Mouse (Mus musculus) intestine, embryonic 14.5 days (tissue): ENCODE measurements around the gene Chchd4. TPM values are rescaled to one million over a fixed set of nuclear protein-coding genes. Genes with fewer than 3 reads are reported as not detected.

Experiments
- ATAC-seq: fragments of 200-750 bp; cut with Nextera tagmentation; replicated peaks from 2 replicates; pipeline ENCODE4 v1.8.0; 2017; ENCODE audit warnings: low read depth, moderate number of reproducible peaks, moderate TSS enrichment, moderate library complexity; ENCODE audit not compliant: low FRiP score, low TSS enrichment
- DNase-seq: peaks from one replicate; pipeline ENCODE4 v3.0.0-alpha.2; 2018; ENCODE audit warnings: low spot score
- H3K27ac ChIP-seq: fragments of 300-500 bp; sonication (generic); 2 replicates; pipeline ENCODE4 v1.5.1; 2014; ENCODE audit warnings: low read depth, mild to moderate bottlenecking, control low read depth
- H3K27me3 ChIP-seq: fragments of 300-500 bp; sonication (generic); replicated peaks from 2 replicates; pipeline ENCODE4 v1.6.1; 2014; ENCODE audit warnings: low read length, control low read depth; ENCODE audit not compliant: control insufficient read depth, insufficient read depth
- H3K36me3 ChIP-seq: fragments of 300-500 bp; sonication (generic); 2 replicates; pipeline ENCODE4 v1.6.1; 2014; ENCODE audit warnings: low read length, control low read depth; ENCODE audit not compliant: control insufficient read depth, insufficient read depth
- H3K4me1 ChIP-seq: fragments of 300-500 bp; sonication (generic); replicated peaks from 2 replicates; pipeline ENCODE4 v1.6.1; 2014; ENCODE audit warnings: low read length, control low read depth, mixed read lengths; ENCODE audit not compliant: control insufficient read depth, insufficient read depth
- H3K4me2 ChIP-seq: fragments of 300-500 bp; sonication (generic); 2 replicates; pipeline ENCODE4 v1.6.1; 2014; ENCODE audit warnings: low read length
- H3K4me3 ChIP-seq: fragments of 300-500 bp; sonication (generic); 2 replicates; pipeline ENCODE4 v1.5.1; 2014; ENCODE audit warnings: low read depth, low read length, control low read depth, mixed read lengths
- H3K9ac ChIP-seq: fragments of 300-500 bp; sonication (generic); 2 replicates; pipeline ENCODE4 v1.6.1; 2014; ENCODE audit warnings: mild to moderate bottlenecking, low read length
- H3K9me3 ChIP-seq: fragments of 300-500 bp; sonication (generic); 2 replicates; pipeline ENCODE4 v1.6.1; 2016; ENCODE audit warnings: low read length, control low read depth; ENCODE audit not compliant: control insufficient read depth
- WGBS: fragments of 180-500 bp; shearing (Covaris S2); extraction: QIAGEN DNeasy Blood & Tissue Kit; methylation state at CpG from one replicate; pipeline ENCODE4 v1.1.7; 2014; 5-methylcytosine and 5-hydroxymethylcytosine counted together
- polyA plus RNA-seq: library from polyadenylated mRNA; unstranded; fragments of >200 nt; fragmentation: Nextera tagmentation; extraction: Ambion mirVana; gene quantifications from 2 replicates; pipeline ENCODE4 v1.2.1, GENCODE M21; 2014

The Chchd4 gene
- polyA plus RNA-seq, 1 experiment from 2014 or later, result 37.7 TPM

GRCm38 (mm10) chr6:91508041-91508440 lies 34.7 kb upstream of the Chchd4 start:
- Histone ChIP-seq H3K27me3 (no peaks in the 10 kb centered on the region), H3K4me2 (no peak overlapping the region), H3K4me1 (no peaks in the 10 kb centered on the region), H3K27ac (no peak overlapping the region), H3K9ac (no peak overlapping the region), H3K4me3 (no peak overlapping the region), H3K9me3 (no peaks in the 10 kb centered on the region), H3K36me3 (peaks cover 61% of the 10 kb centered on the region)
- WGBS, result 85% methylated on average over 3 of the region's 3 CpGs
- DNase-seq, result no peak
- no peak for ATAC-seq

- Histone ChIP-seq H3K36me3 (peaks cover 80% of the 10 kb centered on the region), H3K9me3 (no peaks in the 10 kb centered on the region), H3K4me2 (no peak overlapping the region), H3K9ac (no peak overlapping the region), H3K27ac (no peak overlapping the region), H3K4me1 (no peaks in the 10 kb centered on the region), H3K27me3 (no peaks in the 10 kb centered on the region), H3K4me3 (no peak overlapping the region)
- WGBS, result 89% methylated on average over 5 of the region's 5 CpGs
- ATAC-seq (no peak), DNase-seq (no peak)
Observed at GRCm38 (mm10) chr6:91506036-91506435, 32.7 kb upstream of the Chchd4 start.

- H3K9ac ChIP-seq, result no peak overlapping the region
- no peaks in the 10 kb centered on the region for H3K27me3 ChIP-seq
- H3K4me1 ChIP-seq, result no peaks in the 10 kb centered on the region
- ATAC-seq (no peak), DNase-seq (no peak)
- no peaks in the 10 kb centered on the region for H3K9me3 ChIP-seq
- H3K4me2 ChIP-seq, result no peak overlapping the region
- H3K36me3 ChIP-seq, result peaks cover 99% of the 10 kb centered on the region
- no peak overlapping the region for H3K27ac ChIP-seq
- 82% methylated on average over 1 of the region's 1 CpGs for WGBS
- no peak overlapping the region for H3K4me3 ChIP-seq
Observed at GRCm38 (mm10) chr6:91503302-91503701, 30.0 kb upstream of the Chchd4 start.

GRCm38 (mm10) chr6:91494526-91494925 lies 21.2 kb upstream of the Chchd4 start:
- Histone ChIP-seq H3K27me3 (no peaks in the 10 kb centered on the region), H3K4me3 (no peak overlapping the region), H3K9me3 (no peaks in the 10 kb centered on the region), H3K9ac (no peak overlapping the region), H3K4me1 (no peaks in the 10 kb centered on the region), H3K27ac (no peak overlapping the region), H3K4me2 (no peak overlapping the region), H3K36me3 (peaks cover 78% of the 10 kb centered on the region)
- 82% methylated on average over 8 of the region's 8 CpGs for WGBS
- no peak for DNase-seq
- no peak for ATAC-seq

GRCm38 (mm10) chr6:91493053-91493452 lies 19.7 kb upstream of the Chchd4 start:
- Histone ChIP-seq H3K4me1 (no peaks in the 10 kb centered on the region), H3K27me3 (no peaks in the 10 kb centered on the region), H3K4me2 (no peak overlapping the region), H3K36me3 (peaks cover 71% of the 10 kb centered on the region), H3K27ac (no peak overlapping the region), H3K9me3 (no peaks in the 10 kb centered on the region), H3K9ac (no peak overlapping the region), H3K4me3 (no peak overlapping the region)
- DNase-seq, result no peak
- 88% methylated on average over 10 of the region's 10 CpGs for WGBS
- ATAC-seq, result no peak

- H3K4me2 ChIP-seq, result no peak overlapping the region
- WGBS, result 68% methylated on average over 6 of the region's 6 CpGs
- DNase-seq (no peak), ATAC-seq (no peak)
- H3K4me1 ChIP-seq, result no peaks in the 10 kb centered on the region
- H3K4me3 ChIP-seq, result no peak overlapping the region
- peaks cover 72% of the 10 kb centered on the region for H3K36me3 ChIP-seq
- no peaks in the 10 kb centered on the region for H3K27me3 ChIP-seq
- H3K27ac ChIP-seq, result no peak overlapping the region
- no peaks in the 10 kb centered on the region for H3K9me3 ChIP-seq
- H3K9ac ChIP-seq, result no peak overlapping the region
Observed at GRCm38 (mm10) chr6:91491004-91491403, 17.7 kb upstream of the Chchd4 start.

GRCm38 (mm10) chr6:91489872-91490271 lies 16.5 kb upstream of the Chchd4 start:
- DNase-seq, result no peak
- ATAC-seq, result no peak
- no peak overlapping the region for H3K27ac ChIP-seq
- H3K4me2 ChIP-seq, result no peak overlapping the region
- no peaks in the 10 kb centered on the region for H3K4me1 ChIP-seq
- WGBS, result 79% methylated on average over 10 of the region's 10 CpGs
- H3K36me3 ChIP-seq, result peaks cover 73% of the 10 kb centered on the region
- no peak overlapping the region for H3K4me3 ChIP-seq
- no peaks in the 10 kb centered on the region for H3K9me3 ChIP-seq
- H3K9ac ChIP-seq, result no peak overlapping the region
- no peaks in the 10 kb centered on the region for H3K27me3 ChIP-seq

GRCm38 (mm10) chr6:91488496-91489212 lies 15.3 kb upstream of the Chchd4 start:
- 76% methylated on average over 9 of the region's 9 CpGs for WGBS
- H3K27ac ChIP-seq, result no peak overlapping the region

GRCm38 (mm10) chr6:91486736-91487453 lies 13.5 kb upstream of the Chchd4 start:
- H3K9ac ChIP-seq, result no peak overlapping the region
- H3K27me3 ChIP-seq, result no peaks in the 10 kb centered on the region
- DNase-seq (no peak), ATAC-seq (no peak)
- no peaks in the 10 kb centered on the region for H3K9me3 ChIP-seq
- H3K4me2 ChIP-seq, result no peak overlapping the region
- no peaks in the 10 kb centered on the region for H3K4me1 ChIP-seq
- WGBS, result 92% methylated on average over 15 of the region's 15 CpGs
- H3K27ac ChIP-seq, result no peak overlapping the region
- no peak overlapping the region for H3K4me3 ChIP-seq
- peaks cover 86% of the 10 kb centered on the region for H3K36me3 ChIP-seq

More at GRCm38 (mm10) chr6:91488496-91489212, 15.3 kb upstream of the Chchd4 start:
- Histone ChIP-seq H3K9ac (no peak overlapping the region), H3K4me3 (no peak overlapping the region), H3K27me3 (no peaks in the 10 kb centered on the region), H3K4me2 (no peak overlapping the region), H3K36me3 (peaks cover 73% of the 10 kb centered on the region), H3K9me3 (no peaks in the 10 kb centered on the region), H3K4me1 (no peaks in the 10 kb centered on the region)
- ATAC-seq (no peak), DNase-seq (no peak)
